Mouse (Mus musculus) gastrocnemius, postnatal 36 days (tissue): ENCODE data around the gene Cdc37l1. TPM values are rescaled to one million over a fixed set of nuclear protein-coding genes. Genes with fewer than 3 reads are reported as not detected.
A peak's percentile ranks its signal among the peaks of the same experiment; 100 is the strongest.

Experiments used
- DNase-seq, 2 experiments: peaks; one replicate each; pipeline ENCODE4 v3.0.0; 2022
- intact Hi-C: fragments of 180-260 bp; cut with DNase I; formaldehyde crosslinking; loops from one replicate; pipeline ENCODE4 v1.15.1; 2025
- total RNA-seq, 2 experiments: library from RNA; stranded (reverse); gene quantifications; 2 replicates each; pipeline ENCODE4 v1.2.3; 2021

The Cdc37l1 gene
- total RNA-seq, 2 experiments from 2014 or later, result 40.5 to 40.6 TPM

DNA sequence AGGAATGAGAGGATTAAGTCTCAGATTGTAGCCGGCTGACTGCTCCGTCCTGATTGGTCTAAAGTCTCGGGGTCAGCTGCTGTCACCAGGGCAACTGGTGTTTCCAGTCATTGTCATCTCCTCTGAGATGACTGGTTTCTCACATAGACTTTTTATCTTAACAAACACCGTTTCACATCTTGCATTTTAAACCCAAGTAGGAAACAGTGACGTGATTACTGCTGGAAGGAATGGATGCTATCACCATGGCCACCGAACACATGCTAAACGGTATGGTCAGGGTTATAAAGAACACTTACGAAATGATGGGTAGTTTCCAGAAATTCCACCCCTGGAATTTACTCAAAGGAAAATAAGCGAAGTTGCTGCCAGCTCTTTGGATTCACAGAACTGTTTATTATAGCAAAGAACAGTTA, 54.2 kb downstream of the Cdc37l1 start:
- no peak for DNase-seq
- intact Hi-C loops, result no loop called here

DNA sequence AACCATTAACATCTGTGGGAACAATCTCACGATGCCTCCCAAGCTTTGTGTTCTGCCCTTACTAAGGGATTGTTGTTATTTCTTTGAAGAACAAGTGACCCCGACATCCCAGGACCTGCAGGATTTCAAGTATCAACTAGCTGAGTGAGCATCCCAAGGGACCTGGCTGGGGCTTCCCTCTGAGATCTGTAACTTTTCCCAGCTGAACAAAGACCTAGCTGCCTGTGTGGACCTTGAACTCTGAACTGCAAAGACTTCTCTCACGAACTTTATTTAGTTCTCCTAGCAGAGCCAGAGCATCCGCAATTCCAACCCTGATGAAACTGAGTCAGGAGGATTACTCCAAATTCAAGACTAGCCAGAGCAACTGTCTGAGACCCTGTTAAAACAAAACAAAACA, 55.2 kb downstream of the Cdc37l1 start:
- intact Hi-C loops, result loop anchor here (5.0 kb wide), 1 partner anchor 53 kb away; the partner anchor contains the start of gene Cdc37l1

DNA sequence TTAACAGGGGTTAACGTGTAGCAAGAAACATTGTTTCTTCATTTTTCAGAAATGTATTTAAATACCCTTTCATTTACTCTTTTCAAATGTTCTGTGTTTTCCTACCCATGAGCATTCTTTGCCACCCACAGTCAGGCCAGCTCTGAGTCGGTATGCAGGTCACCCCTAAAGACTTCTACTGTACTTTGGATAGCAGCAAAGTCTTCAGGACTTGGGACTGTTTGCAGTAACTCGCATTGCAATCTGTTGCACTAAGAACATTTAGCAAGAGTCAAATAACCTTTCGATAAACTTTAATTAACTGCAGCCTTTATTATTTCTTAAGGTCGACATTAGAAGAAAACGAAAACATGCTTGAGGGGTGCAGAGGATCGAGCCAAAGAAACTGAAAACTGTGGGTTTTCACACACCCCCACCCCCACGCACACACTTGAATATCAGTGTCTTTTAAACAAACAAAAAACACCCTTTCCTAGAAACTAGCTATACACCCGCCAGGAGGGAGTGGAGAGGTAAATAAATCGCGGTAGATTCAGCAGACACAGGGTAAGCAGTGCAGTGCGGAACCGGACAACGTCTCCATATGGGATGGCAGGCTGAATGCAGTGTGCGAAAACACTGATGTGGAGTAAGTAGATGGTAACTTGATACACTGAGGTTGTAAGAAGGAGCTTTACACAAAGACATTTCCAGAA, 56.0 kb downstream of the Cdc37l1 start:
- no peak for DNase-seq
- intact Hi-C loops, result loop anchor here (5.0 kb wide), 1 partner anchor 54 kb away; the partner anchor contains the start of gene Cdc37l1

More for the DNA sequence above, 55.2 kb downstream of the Cdc37l1 start:
- DNase-seq, result no peak

DNA sequence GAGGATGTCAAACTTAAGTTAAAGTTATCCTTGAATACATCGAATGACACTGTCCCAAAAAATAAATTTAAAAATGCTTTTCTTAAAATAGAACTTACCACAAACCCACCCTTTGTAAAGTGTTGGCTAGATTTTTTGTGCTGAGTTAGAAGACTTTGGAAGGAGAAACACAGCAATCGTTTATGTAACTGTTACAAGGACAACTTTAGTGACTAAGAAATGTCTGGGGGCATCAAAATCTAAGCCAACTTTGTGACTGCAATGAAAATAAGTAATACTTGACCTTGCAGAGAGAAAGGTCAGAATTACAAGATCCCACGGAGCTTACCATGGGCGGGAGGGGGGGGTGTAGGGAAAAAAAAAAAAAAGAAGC, 56.8 kb downstream of the Cdc37l1 start:
- DNase-seq, result no peak
- intact Hi-C loops, result loop anchor here (5.0 kb wide), 1 partner anchor 55 kb away; the partner anchor contains the start of gene Cdc37l1

DNA sequence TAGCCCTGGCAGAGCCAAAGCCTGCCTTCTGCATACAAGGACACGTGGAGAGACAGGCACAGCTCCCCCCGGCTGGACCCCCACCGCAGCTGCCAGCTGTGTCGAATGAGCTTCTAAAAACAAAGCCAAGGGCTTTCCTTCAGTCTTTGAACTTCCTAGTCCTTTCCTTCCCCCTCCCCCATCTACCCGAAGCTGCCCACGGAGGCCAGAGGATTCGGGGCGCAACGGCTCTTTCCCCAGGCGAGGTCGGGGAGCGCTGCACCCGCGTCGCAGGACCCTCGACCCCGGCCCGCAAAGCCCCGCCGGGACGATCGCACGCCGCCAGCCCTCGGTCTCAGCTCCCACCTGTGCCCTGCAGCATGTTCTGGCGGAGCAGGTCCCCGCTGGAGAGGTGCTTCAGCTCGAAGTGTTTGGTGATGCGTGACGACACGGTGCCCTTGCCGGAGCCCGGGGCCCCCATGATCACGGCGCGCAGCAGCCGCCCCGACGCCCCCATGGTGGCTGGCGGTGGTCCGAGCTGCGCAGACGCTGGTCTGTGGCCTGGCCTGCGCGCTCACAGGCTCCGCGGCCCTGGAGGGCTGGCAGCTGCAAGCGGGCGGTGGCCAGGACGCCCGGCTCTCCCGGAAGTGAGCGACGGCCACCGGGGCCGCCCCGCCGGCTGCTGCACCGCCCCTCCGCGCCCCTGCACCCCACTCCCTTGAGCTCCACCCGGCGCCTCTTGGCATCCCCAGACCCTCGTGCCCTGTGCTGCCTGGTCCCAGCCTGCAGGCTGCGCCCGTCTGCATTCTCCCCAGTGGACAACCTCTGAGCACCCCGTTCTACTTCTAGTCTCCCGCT, 57.4 kb downstream of the Cdc37l1 start, which contains the start of gene Ak3:
TSS of gene Ak3 (minus strand) at position 628 of the 837 bp plus-strand sequence.
- intact Hi-C loops, result loop anchor here (5.0 kb wide), 1 partner anchor 55 kb away; the partner anchor contains the start of gene Cdc37l1
- peak; percentile 75 to 79 for DNase-seq

DNA sequence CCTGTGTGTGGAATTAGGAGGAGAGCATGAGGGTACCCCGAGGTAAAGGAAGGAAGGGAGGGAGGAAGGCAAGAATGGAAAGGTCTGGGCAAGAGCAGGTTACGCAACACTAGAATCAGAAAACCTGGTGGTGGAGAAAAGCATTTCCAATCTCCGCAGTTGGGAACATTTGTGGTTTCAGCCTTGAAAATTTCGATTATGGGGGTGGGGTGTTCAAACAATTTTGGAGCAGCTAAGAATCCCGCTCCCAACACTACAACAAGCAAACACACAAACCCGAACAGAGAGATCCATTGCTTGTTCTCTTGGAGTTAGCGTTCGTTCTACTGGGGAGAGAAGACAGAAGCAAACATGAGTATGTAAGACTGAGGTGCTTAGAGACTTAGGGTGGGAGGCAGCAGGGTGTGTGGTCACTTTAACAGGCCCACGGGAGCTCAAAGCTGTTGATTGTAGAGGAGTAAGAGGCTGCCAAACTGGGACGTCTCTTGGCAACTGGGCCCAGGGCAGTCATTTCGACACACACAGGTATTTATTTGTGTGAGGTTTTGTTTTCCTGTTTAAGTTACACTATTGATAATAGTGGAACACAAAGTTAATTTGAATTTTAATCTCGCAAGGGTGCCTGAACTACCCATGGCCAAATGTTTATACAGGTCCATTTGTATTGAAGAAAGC, 59.4 kb downstream of the Cdc37l1 start:
- DNase-seq, result no peak
- intact Hi-C loops, result loop anchor here (5.0 to 10.0 kb wide), 2 partner anchors 57 to 455 kb away; partner anchors contain the start of gene Cdc37l1

DNA sequence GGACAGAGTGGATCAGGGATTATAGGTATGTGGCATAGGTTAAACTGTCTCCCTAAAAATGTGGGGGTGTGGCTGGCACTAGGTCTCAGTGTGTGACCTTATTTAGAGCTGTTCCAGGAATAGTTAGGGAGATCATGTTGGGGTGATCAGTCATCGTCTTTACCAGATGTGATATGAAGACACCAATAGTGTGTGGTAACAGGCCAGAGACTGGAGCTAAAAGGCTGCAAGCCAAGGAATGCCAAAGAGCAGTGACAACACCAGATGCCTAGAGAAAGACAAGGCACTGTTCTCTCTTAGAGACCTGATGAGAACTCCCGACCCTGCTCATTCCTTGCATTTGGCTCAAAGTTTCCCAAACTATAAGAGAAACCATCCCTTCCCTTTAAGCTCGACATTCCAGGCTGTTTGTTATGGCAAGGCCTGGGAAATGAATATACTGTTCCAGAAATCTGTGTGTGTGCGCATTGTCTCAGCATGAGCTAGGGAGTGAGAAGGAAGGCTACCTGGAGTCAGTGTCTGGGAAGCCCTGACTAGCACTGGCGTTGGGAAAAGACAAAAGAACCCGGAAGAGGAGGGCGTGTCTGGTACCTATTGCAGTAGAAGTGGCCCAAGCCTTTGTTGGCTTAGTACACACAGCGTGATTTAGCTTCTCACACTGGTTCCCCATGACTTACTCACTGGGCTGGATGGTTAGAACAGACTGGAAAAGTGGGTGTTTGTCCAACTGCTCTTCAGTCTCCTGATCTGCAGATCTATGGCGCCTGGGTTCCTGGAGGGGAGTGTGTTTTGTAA, 60.2 kb downstream of the Cdc37l1 start:
- intact Hi-C loops, result loop anchor here (10.0 kb wide), 1 partner anchor 454 kb away; no protein-coding TSS in a partner anchor
- DNase-seq, result no peak

DNA sequence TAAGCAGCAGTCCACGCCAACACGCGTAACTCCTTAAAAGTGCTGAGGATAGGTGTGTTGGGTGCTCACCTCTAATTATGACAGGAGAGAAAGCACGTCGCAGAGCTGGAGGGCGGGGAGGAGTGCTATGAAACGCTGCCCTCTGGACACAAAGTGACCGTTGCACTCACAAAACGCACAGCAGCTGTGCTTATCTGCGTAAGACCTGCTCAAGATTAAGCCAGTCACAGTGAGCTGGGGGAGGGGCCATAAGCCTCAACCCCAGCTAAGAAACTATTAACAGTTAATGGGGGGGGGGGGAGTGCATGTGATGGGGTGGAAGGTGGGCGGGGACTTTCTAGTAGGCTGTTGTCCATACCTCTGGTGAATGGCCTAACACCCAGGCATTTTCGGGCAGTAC, 62.6 kb downstream of the Cdc37l1 start:
- intact Hi-C loops, result loop anchor here (10.0 kb wide), 1 partner anchor 452 kb away; no protein-coding TSS in a partner anchor
- no peak for DNase-seq

DNA sequence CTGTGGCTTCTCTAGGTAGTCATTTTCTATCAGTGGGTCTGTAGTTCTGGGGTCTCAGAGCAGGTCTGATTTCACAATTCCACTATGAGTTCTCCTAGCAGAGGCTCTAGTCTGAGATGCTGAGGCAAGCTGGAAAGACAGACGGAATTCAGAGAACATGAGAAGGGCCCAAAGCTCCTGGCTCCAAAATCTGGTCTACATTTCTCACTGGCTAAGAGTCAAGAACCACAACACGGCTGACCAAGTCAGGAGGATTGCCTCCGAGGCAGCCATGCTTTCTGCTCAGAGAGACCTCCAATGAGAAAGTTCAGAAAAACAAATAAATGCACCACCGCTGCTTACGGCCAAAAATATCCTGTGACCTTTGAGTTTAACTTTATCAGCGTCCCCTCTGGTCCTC, 64.4 kb downstream of the Cdc37l1 start:
- intact Hi-C loops, result loop anchor here (10.0 kb wide), 1 partner anchor 450 kb away; no protein-coding TSS in a partner anchor
- no peak for DNase-seq

DNA sequence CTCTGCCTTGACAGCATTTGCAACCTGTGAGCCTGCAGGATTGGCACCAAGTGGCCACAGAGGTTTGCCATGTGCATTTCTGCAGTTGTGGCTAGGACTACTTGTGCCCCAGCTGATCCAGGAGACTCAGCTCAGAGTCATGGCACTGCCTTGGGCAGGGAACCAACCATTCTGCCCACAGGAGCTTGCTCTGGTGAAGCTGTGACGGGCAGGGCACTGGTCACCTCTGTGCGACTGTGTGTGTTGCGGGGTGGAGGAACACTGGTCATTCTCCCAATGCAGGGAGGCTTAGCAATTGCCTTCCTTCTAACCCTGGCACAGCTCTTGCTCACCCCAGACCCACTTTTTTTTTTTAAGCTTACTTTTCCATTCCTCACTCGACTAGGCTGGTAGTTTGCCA, 65.3 kb downstream of the Cdc37l1 start:
- intact Hi-C loops, result loop anchor here (10.0 kb wide), 1 partner anchor 449 kb away; no protein-coding TSS in a partner anchor
- no peak for DNase-seq

DNA sequence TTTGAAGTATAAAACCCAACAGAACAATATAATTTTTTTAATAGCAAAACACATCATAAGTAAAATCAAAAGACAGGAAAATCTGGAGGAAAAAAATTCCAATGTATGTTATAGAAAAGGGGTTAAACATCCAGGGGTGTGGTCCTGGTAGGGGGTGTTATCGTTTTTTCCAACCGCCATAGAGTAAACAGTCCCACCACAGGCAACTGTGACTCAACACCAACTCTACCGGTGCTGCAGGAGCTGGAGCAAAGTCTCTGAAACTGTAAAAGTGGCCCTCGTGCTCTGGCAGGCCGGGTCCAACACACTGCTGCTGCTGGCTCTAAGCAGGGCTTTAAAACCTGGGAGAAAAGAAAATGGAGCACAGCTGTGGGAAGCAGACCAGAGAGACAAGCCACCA, 68.6 kb downstream of the Cdc37l1 start:
- intact Hi-C loops, result loop anchor here (10.0 kb wide), 1 partner anchor 446 kb away; no protein-coding TSS in a partner anchor
- no peak for DNase-seq

DNA sequence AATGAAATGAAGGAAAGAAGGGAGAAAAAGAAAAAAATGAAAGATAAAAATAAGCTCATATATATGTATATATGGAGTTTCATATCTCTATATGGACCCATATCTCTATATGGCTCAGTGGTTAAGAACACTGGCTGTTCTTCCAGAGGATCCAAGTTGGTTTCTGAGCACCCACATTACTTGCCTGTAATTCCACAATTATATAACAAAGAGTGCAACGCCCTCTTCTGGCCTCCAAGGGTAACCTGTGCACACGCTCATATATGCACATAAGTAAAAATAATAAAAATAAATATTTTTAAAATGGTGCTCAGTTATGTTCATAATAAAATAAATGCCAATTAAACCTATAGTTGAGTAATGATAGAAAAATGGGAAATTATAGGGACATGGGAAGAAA, 69.5 kb downstream of the Cdc37l1 start:
- intact Hi-C loops, result loop anchor here (5.0 to 10.0 kb wide), 2 partner anchors 223 to 445 kb away; no protein-coding TSS in a partner anchor
- DNase-seq, result no peak

DNA sequence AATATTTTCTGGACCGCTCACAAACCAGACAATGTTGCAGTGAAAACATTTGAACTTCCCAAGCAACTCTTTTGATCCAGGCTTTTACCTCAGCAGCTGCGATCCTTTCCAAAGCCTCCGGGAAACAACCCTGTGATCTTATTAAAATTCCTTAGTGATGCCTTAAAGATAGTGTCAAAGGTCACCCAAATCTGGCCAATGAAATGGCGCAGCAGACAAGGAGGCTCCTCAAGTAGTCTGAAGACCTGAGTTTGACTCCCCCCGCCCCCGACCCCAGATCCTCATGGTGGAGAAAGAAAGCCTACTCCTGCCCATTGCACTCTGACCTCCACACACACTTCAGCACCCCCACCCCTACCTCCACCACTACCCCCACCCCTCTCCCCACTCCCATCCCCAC, 70.1 kb downstream of the Cdc37l1 start:
- intact Hi-C loops, result loop anchor here (5.0 kb wide), 1 partner anchor 222 kb away; no protein-coding TSS in a partner anchor

DNA sequence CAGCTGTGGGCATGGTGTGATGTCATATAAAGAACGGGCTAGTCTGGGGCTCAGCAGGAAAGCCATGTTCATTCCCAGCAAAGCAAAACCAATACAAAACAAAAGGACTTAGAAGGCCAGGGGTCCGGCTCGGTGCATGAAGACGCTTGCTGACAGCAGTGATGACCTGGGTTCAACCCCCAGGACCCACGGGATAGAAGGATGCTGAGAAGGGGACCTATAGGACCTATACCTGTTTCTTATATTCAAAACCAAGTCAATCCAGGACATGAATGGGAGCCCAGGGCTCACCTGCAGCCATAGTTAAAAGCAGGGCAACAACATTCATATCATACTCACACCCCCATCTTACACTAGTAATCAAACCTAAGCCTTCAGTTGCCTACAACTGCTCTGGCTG, 72.9 kb downstream of the Cdc37l1 start:
- no peak for DNase-seq
- intact Hi-C loops, result loop anchor here (1.0 to 5.0 kb wide), 2 partner anchors 190 to 219 kb away; no protein-coding TSS in a partner anchor

More for the DNA sequence above, 70.1 kb downstream of the Cdc37l1 start:
- DNase-seq, result no peak

DNA sequence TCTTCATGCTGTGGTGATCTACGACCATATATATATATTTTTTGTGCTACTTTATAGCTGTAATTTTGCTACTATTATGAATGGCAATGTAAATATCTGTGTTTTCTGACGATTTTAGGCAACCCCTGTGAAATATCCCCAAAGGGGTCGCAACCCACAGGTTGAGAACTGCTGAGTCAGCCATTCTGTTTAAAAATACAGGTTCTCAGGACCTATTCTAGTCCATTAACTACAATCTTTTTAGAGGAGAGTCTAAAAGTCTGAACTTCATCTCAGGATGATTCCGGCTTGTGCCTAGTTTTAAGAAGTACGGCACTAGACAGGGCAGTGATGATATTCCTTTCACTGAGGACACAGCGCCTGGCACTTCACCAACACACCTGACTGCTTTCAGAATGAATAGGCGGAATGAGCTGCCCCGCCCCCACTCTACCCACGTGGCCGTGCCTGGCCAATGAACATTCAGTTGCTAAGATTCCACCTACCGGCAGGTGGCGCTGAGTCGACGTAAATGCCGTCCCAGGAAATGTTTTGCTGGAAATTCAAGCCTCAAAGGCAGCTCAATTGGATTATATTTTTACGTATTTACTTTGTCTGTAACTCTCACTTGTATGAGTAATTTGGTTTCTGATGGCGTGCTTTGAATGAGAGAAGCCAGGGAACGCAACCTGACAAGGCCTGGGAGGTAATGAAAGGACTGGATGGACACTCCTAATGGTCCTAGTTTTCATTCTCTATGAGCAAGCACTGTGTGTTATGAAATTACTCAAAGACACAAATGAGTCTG, 73.6 kb downstream of the Cdc37l1 start:
- intact Hi-C loops, result loop anchor here (1.0 to 5.0 kb wide), 3 partner anchors 190 to 291 kb away; no protein-coding TSS in a partner anchor
- peak; percentile 88 to 90 for DNase-seq

DNA sequence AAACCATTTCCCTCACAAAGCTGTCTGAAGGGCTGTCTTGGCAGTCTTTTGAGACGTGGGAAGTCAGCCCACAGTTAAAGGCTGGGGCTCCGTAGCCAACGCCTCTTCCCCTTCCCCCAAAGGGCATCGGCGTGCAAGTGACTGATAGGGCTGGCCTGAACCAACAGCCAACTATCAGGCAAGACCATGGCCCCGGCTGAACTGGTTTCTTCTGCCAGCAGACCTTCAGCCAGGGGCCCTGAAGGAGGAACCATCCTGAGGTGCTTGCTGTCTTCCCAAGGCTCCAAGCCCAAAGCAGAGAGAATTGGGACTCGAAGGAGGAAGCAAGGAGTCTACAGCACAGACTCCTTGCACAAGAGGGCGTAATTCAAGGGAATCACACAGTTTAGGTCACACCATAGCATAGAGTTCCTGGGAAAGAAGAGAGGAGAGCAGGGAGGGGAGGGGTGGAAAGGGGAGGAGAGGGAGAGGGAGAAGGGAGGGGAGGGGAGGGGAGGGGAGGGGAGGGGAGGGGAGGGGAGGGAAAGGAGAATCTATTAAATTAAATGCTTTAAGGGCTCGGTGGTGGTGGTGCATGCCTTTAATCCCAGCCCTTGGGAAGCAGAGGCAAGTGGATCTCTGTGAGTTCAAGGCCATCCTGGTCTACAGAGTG, 74.4 kb downstream of the Cdc37l1 start:
- peak; percentile 8 to 45 for DNase-seq
- intact Hi-C loops, result loop anchor here (2.0 to 5.0 kb wide), 3 partner anchors 38 to 290 kb away; partner anchors contain the start of gene Rcl1

DNA sequence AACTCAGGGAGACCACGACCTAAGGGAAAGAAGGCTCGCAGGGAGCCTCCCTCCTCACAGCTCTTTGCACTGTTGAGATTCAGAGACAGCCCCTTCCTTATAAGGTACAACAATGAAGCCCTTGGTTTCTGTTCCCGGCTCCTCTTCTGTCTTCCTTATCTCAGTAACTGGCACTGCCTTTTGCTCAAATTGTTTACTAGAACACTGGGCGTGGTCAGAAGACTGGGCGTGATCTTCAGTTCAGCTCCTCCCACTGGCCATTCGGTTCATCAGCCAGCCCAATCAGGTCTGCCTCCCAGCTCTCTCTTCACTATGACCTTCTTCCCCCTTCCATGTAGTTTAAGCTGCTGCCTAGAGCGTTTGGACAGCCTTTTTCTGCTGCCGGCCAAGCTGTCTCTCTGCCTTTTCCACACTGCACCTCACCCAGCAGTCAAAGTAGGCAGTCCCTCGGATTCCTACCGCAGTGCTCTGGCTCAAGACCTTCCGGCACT, 76.9 kb downstream of the Cdc37l1 start:
- DNase-seq, result peak; percentile 75 to 76

More for the DNA sequence above, 76.9 kb downstream of the Cdc37l1 start:
- intact Hi-C loops, result loop anchor here (5.0 kb wide), 1 partner anchor 35 kb away; the partner anchor contains the start of gene Rcl1
